Mouse (Mus musculus) heart, embryonic 13.5 days (tissue): ENCODE results near the gene 2410002F23Rik. TPM values are rescaled to one million over a fixed set of nuclear protein-coding genes. Genes with fewer than 3 reads are reported as not detected.
"Not testable (repeated sequence)": the region's sequence is repeated elsewhere in the genome, so short reads cannot be mapped to it uniquely, and the experiment has no call there.

Experiments
- ATAC-seq: fragments of 200-750 bp; cut with Nextera tagmentation; 2 replicates; pipeline ENCODE4 v1.8.0; 2017; ENCODE audit warnings: moderate TSS enrichment; ENCODE audit not compliant: insufficient number of reproducible peaks, low FRiP score, low TSS enrichment; ENCODE audit errors: extremely low read depth
- H3K27ac ChIP-seq: fragments of 300-500 bp; sonication (generic); replicated peaks from 2 replicates; pipeline ENCODE4 v1.5.1; 2015; ENCODE audit warnings: moderate library complexity, mild to moderate bottlenecking, inconsistent platforms
- H3K27me3 ChIP-seq: fragments of 300-500 bp; sonication (generic); replicated peaks from 2 replicates; pipeline ENCODE4 v1.6.1; 2015; ENCODE audit warnings: mild to moderate bottlenecking, inconsistent platforms
- H3K36me3 ChIP-seq: fragments of 300-500 bp; sonication (generic); 2 replicates; pipeline ENCODE4 v1.6.1; 2015; ENCODE audit warnings: mild to moderate bottlenecking, inconsistent platforms
- H3K4me1 ChIP-seq: fragments of 300-500 bp; sonication (generic); 2 replicates; pipeline ENCODE4 v1.6.1; 2015; ENCODE audit warnings: inconsistent platforms
- H3K4me2 ChIP-seq: fragments of 300-500 bp; sonication (generic); 2 replicates; pipeline ENCODE4 v1.6.1; 2015; ENCODE audit warnings: inconsistent platforms, mild to moderate bottlenecking, moderate library complexity
- H3K4me3 ChIP-seq: fragments of 300-500 bp; sonication (generic); 2 replicates; pipeline ENCODE4 v1.5.1; 2015; ENCODE audit warnings: moderate library complexity, mild to moderate bottlenecking, inconsistent platforms
- H3K9ac ChIP-seq: fragments of 300-500 bp; sonication (generic); 2 replicates; pipeline ENCODE4 v1.6.1; 2015; ENCODE audit warnings: inconsistent platforms, mild to moderate bottlenecking, moderate library complexity
- H3K9me3 ChIP-seq: fragments of 300-500 bp; sonication (generic); 2 replicates; pipeline ENCODE4 v1.6.1; 2016; ENCODE audit warnings: inconsistent platforms
- WGBS: fragments of 180-500 bp; shearing (Covaris S2); methylation state at CpG from one replicate; pipeline ENCODE4 v1.1.7; 2015; ENCODE audit warnings: mixed read lengths; 5-methylcytosine and 5-hydroxymethylcytosine counted together
- polyA plus RNA-seq: library from polyadenylated mRNA; unstranded; fragments of >200 nt; fragmentation: Nextera tagmentation; extraction: Ambion mirVana; gene quantifications from 2 replicates; pipeline ENCODE4 v1.2.1, GENCODE M21; 2015

Gene 2410002F23Rik
- polyA plus RNA-seq, 1 experiment from 2014 or later: 85.1 TPM

DNA sequence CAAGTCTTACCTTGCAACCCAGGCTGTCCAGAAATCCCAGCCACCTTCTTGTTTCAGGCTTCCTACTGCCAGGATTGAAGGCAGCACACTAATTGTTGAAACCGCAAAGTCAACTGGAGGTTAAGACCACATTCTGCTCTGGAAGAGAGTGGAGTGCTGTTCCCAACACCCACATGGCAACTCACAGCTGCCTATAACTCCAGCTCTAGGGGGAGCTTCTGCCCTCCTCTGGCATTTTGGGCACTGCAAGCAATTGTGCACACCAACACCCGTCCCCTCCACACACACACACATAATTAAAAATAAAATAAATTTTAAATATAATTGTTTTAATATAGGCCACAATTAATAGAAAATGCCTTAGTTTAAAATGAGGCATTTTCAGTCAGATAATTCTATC, 5.4 kb upstream of the 2410002F23Rik start:
- no peak overlapping the region for H3K27ac ChIP-seq
- H3K4me2 ChIP-seq: no peak overlapping the region
- H3K36me3 ChIP-seq: no peaks in the 10 kb centered on the region
- peaks cover 5% of the 10 kb centered on the region for H3K4me1 ChIP-seq
- 67% methylated on average over 2 of the region's 2 CpGs for WGBS
- no peak for ATAC-seq
- H3K4me3 ChIP-seq: no peak overlapping the region
- no peaks in the 10 kb centered on the region for H3K27me3 ChIP-seq
- H3K9me3 ChIP-seq: no peaks in the 10 kb centered on the region
- no peak overlapping the region for H3K9ac ChIP-seq

DNA sequence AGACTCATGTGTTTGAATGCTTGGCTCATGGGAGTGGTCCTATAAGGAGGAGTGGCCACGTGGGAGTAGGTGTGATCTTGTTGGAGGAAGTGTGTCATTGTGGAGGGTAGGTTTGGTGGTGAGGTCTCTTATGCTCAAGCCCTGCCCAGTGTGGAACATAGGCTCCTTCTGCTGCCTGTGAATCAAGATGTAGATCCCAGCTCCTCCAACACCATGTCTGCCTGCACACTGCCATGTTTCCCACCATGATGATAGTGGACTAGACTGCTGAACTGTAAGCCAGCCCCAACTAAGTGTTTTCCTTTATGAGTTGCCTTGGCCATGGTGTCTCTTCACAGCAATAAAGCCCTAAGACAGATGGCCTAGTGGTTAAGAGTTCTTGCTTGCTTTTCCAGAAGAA, 2.4 kb upstream of the 2410002F23Rik start:
- 44% methylated on average over 1 of the region's 1 CpGs for WGBS
- ATAC-seq: no peak
- Histone ChIP-seq H3K9me3 (no peaks in the 10 kb centered on the region), H3K36me3 (peaks cover 15% of the 10 kb centered on the region), H3K27me3 (no peaks in the 10 kb centered on the region), H3K4me3 (no peak overlapping the region), H3K4me2 (no peak overlapping the region), H3K9ac (no peak overlapping the region), H3K27ac (no peak overlapping the region), H3K4me1 (peaks cover 19% of the 10 kb centered on the region)

DNA sequence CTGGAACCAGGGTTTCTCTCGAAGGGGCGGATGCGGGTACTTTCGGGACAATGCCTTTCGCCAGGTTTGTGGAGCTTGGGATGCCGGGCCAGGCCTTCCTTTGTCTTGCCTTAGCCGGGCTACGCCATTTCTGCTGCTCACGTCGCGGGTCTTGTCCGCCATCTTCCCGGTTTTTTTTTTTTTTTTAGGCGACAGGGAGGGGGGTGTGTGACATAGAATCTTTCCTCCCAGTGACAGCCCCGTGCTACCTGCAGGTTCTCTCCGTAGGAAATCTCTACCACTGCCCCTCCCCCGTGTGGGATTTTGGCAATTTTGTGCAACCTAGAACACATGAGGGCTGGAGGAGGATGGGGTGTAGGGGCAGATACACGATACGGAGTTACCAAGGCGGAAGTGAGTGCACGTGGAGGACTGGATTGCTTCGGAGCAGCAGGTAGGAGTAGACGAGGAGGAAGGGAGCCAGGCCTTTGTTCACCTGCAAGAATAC, 505 bp downstream of the 2410002F23Rik start:
- H3K4me1 ChIP-seq: peaks cover 24% of the 10 kb centered on the region
- WGBS: under 1% methylated on average over 23 of the region's 23 CpGs
- no peak for ATAC-seq
- H3K9me3 ChIP-seq: no peaks in the 10 kb centered on the region
- peaks cover 42% of the 10 kb centered on the region for H3K36me3 ChIP-seq
- peak overlapping the region; percentile 95 for H3K4me3 ChIP-seq
- peak overlapping the region; percentile 96 for H3K9ac ChIP-seq
- peak overlapping the region; percentile 91 for H3K27ac ChIP-seq
- no peaks in the 10 kb centered on the region for H3K27me3 ChIP-seq
- H3K4me2 ChIP-seq: peak overlapping the region; percentile 94

DNA sequence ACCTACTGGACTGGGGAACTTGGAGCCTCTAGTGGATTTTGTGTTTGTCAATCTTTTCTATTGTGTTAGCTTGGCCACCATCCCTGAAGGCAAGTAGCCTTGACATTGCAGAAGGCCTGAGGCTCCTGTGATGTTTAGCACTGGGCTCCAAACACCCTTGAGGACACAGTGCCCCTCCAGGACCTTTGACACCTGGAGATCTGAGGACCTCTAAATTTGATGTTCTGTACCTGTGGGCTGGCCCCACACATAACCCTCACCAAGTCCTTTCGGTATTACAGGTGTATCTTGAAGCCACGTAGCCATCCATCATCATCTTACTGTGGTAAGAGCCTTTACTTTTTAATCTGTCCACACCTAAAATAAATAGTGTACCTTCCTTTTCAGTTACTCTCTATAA, 1.4 kb downstream of the 2410002F23Rik start:
- WGBS: 90% methylated on average over 2 of the region's 2 CpGs
- no peaks in the 10 kb centered on the region for H3K9me3 ChIP-seq
- H3K4me2 ChIP-seq: peak overlapping the region; percentile 94
- peaks cover 26% of the 10 kb centered on the region for H3K4me1 ChIP-seq
- peaks cover 52% of the 10 kb centered on the region for H3K36me3 ChIP-seq
- no peak for ATAC-seq
- H3K4me3 ChIP-seq: peak overlapping the region; percentile 95
- peak overlapping the region; percentile 96 for H3K9ac ChIP-seq
- no peak overlapping the region for H3K27ac ChIP-seq
- no peaks in the 10 kb centered on the region for H3K27me3 ChIP-seq

DNA sequence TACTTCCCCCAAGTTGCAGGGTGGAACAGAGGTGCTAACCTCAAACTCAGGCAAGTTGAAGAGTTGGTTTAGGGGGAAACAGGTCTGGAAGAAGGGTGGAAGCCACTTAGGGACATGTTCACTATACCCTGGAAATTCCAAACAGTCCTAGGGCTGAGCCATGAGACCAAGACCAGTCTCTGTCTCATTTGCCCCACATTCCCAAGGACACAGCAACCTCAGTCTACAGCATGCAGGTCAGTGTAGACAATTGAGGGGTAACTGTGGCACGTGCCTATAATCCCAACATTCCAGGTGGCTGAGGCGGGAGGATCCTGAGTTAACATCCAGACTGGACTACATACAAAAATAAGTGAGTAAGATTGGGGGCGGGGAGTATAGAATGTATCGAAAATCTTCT, 2.7 kb downstream of the 2410002F23Rik start:
- ATAC-seq: no peak
- no peak overlapping the region for H3K27ac ChIP-seq
- H3K9ac ChIP-seq: no peak overlapping the region
- H3K4me1 ChIP-seq: peaks cover 26% of the 10 kb centered on the region
- WGBS: 89% methylated on average over 4 of the region's 4 CpGs
- no peaks in the 10 kb centered on the region for H3K9me3 ChIP-seq
- no peak overlapping the region for H3K4me2 ChIP-seq
- no peak overlapping the region for H3K4me3 ChIP-seq
- peaks cover 62% of the 10 kb centered on the region for H3K36me3 ChIP-seq
- H3K27me3 ChIP-seq: no peaks in the 10 kb centered on the region

DNA sequence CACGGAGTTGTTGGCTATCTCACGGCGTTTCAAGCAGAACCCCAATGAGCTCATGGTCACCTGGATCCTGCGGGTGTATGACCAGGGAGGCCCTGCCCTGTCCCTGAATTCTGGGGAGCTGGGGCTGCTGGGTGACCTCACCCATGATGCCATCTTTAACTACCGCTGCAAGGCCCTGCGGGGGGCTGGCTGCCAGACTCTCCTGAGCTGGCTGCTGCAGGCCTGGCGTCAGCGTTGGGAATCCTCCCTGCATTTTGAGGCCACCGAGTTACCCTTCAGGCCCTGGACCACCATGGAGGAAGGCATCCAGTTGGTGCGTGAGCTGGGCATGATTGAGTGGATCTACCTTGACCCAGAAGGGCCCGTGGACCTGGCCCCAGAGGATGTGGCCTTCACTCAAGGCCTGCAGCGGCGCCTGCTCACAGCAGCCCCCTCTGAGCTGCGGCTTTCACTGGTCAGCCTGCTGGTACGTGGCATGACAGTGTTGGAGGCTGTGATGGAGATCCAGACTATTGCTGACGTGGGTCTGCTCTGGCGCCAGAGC, 4.3 kb downstream of the 2410002F23Rik start:
- Histone ChIP-seq H3K36me3 (peaks cover 62% of the 10 kb centered on the region), H3K4me1 (peaks cover 30% of the 10 kb centered on the region), H3K9ac (peak overlapping the region; percentile 10; the same call in 1 of the 2 replicates)
- H3K4me3 ChIP-seq, H3K4me2 ChIP-seq, H3K9me3 ChIP-seq, H3K27me3 ChIP-seq, ATAC-seq, H3K27ac ChIP-seq: not testable (repeated sequence)
- WGBS: 90% methylated on average over 17 of the region's 17 CpGs

DNA sequence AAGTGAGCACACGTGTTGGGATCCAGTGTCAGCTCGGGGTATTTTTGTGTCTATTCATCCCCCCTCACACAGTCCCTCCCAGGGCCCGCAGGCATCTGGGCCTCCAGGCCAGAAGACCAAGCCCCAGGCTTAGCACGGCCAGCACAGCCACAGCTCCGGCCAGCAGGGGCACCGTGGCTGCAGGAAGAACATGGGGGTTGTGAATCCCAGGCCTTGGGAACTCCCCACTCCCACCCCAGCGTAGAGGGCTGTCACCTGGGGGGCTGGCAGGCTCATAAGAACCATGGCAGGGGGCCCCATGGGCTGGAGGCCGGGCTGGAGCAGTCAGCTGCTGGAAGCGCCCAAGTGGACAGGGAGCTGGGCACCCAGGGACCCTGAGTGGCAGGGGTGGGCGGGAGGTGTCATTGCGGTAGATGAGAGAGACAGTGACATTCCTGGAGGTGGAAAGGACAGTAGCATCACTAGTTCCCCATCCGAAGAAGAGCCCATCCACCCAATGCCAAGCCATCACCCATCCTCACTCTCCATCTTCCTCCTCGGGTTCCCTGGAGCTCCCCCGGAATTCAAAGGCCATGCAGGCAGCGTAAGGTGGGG, 6.6 kb downstream of the 2410002F23Rik start:
- no peak overlapping the region for H3K4me3 ChIP-seq
- H3K27ac ChIP-seq: no peak overlapping the region
- 65% methylated on average over 15 of the region's 15 CpGs for WGBS
- H3K4me2 ChIP-seq: no peak overlapping the region
- peaks cover 21% of the 10 kb centered on the region for H3K4me1 ChIP-seq
- no peak for ATAC-seq
- H3K9me3 ChIP-seq: no peaks in the 10 kb centered on the region
- H3K36me3 ChIP-seq: peaks cover 60% of the 10 kb centered on the region
- H3K9ac ChIP-seq: no peak overlapping the region
- H3K27me3 ChIP-seq: no peaks in the 10 kb centered on the region

DNA sequence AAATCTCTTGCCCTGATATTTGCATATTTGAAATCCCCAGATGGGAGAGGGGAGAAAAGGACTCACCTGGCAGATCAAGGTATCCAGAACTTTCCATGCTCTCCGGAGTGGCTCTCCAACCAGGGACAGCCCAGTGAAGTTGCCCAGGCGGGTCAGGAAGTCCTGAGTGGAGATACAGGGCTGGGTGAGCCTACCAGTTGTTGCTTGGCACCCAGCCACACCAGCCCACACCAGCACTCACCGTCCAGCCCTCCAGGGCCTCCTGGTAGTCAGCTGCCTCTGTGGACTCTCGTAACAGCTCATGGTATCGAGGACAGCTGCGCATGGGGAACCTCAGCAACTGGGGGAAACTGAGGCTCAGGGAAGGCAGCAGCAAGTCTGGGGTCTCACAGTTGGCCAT, 8.4 kb downstream of the 2410002F23Rik start:
- no peak overlapping the region for H3K4me3 ChIP-seq
- no peak overlapping the region for H3K27ac ChIP-seq
- no peak overlapping the region for H3K4me2 ChIP-seq
- 55% methylated on average over 6 of the region's 6 CpGs for WGBS
- no peaks in the 10 kb centered on the region for H3K9me3 ChIP-seq
- H3K9ac ChIP-seq: no peak overlapping the region
- no peak for ATAC-seq
- peaks cover 42% of the 10 kb centered on the region for H3K36me3 ChIP-seq
- peaks cover 13% of the 10 kb centered on the region for H3K4me1 ChIP-seq
- no peaks in the 10 kb centered on the region for H3K27me3 ChIP-seq

DNA sequence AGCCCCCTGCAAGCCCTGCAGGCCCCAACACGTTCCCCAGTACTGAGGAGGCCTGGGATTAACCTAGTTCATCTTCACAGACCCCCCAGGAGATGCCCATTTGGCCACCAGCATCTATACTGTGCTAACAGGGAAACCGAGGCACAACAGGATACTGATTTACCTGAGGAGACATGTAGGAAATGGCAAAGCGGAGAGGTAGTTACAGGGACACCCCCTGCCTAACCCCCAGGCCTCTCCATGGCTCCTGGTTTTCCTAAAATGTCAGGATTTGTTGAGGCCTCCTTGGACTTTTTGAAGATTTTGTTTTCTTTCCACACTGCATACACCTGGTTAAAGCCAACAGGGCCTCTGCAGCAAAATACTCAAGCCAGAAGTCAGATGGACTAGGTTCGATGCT, 10.8 kb downstream of the 2410002F23Rik start, which contains the start of gene Acp4:
TSS of gene Acp4 (minus strand) at position 101 of the 400 bp plus-strand sequence.
- 66% methylated on average over 4 of the region's 4 CpGs for WGBS
- H3K4me1 ChIP-seq: peaks cover 11% of the 10 kb centered on the region
- H3K27me3 ChIP-seq: peaks cover 19% of the 10 kb centered on the region
- no peaks in the 10 kb centered on the region for H3K9me3 ChIP-seq
- H3K9ac ChIP-seq: no peak within 1 kb of the TSS
- peaks cover 20% of the 10 kb centered on the region for H3K36me3 ChIP-seq
- H3K27ac ChIP-seq: no peak within 1 kb of the TSS
- no peak within 1 kb of the TSS for H3K4me3 ChIP-seq
- H3K4me2 ChIP-seq: no peak within 1 kb of the TSS
- no peak for ATAC-seq

DNA sequence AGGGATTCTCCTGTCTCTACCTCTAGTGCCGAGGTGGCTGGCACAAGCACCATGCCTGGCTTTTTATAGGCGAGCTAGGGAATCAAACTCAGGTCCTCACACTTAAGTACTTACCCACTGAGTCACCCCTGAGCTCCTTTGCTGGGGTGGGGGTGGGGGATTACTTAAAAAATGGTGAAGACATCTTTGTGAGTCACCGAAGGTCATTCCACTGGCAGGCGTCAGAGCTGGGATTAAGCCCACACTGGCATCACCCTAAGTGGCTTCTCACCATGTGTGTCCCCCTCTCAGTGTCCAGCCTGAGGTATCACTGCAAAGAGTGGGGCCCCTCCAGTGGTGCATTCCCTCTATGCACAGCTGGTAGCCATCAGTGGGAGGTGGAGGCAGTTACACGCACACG, 13.9 kb downstream of the 2410002F23Rik start:
- no peak overlapping the region for H3K27ac ChIP-seq
- no peak for ATAC-seq
- H3K4me2 ChIP-seq: no peak overlapping the region
- H3K4me3 ChIP-seq: no peak overlapping the region
- H3K9me3 ChIP-seq: no peaks in the 10 kb centered on the region
- no peak overlapping the region for H3K9ac ChIP-seq
- H3K4me1 ChIP-seq: no peaks in the 10 kb centered on the region
- peaks cover 3% of the 10 kb centered on the region; the same call in 1 of the 2 replicates for H3K36me3 ChIP-seq
- 71% methylated on average over 6 of the region's 6 CpGs for WGBS
- H3K27me3 ChIP-seq: peaks cover 45% of the 10 kb centered on the region

DNA sequence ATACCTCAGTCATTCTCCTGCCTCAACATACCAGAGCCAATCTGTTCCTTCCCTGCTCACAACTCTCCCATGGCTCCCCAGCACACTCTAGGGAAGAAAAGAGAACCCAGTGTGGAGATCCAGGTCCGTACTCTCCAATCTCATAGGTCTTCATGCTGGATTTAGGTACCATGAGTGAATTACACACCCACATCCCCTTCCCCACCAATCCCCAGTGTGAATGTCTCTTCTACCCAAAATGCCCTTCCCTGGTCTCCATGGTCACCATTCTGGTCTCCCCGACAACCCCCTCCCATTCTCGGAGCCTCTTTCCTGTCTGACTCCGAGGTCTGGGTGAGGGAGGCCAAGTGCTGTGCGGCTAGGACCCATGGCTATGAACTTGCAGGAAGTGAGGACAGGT, 14.6 kb downstream of the 2410002F23Rik start, which contains the start of gene Gm15517:
TSS of gene Gm15517 (plus strand) at position 301 of the 400 bp plus-strand sequence.
- Histone ChIP-seq H3K36me3 (peaks cover 3% of the 10 kb centered on the region; the same call in 1 of the 2 replicates), H3K4me2 (no peak within 1 kb of the TSS), H3K4me3 (no peak within 1 kb of the TSS), H3K9me3 (no peaks in the 10 kb centered on the region), H3K4me1 (no peaks in the 10 kb centered on the region), H3K9ac (no peak within 1 kb of the TSS), H3K27ac (no peak within 1 kb of the TSS), H3K27me3 (peaks cover 50% of the 10 kb centered on the region)
- ATAC-seq: no peak
- WGBS: 51% methylated on average over 5 of the region's 5 CpGs
